Mouse (Mus musculus) urinary bladder, postnatal 36 days (tissue): ENCODE measurements around the gene Olfr1254.

Source experiments
- DNase-seq, 2 experiments: peaks; one replicate each; pipeline ENCODE4 v3.0.0; 2022; ENCODE audit warnings: low spot score in 2 of 2, mixed read lengths in 1 of 2

The Olfr1254 gene

DNA sequence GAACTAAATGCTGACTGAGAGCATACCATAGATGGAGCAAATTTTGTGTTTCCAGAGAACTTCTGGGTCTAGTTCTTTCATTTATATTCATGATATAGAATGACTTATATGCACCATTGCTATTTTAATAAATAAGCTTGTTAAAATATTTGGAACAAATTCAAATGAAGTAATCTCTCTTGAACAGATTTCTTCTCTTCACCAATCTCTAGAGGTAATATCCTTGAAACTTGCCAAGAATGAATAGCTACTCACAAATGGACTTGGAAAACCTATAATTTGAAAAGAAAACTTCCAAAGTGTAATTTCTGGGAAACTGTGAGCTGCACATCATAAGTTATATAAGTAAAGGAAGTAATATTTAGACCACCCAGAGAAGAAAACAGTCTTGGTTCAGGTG, at the start of gene Olfr1254:
Gene Olfr1254, minus strand, starts transcription at position 101 of the 400 bp plus-strand sequence.
- DNase-seq = no peak

DNA sequence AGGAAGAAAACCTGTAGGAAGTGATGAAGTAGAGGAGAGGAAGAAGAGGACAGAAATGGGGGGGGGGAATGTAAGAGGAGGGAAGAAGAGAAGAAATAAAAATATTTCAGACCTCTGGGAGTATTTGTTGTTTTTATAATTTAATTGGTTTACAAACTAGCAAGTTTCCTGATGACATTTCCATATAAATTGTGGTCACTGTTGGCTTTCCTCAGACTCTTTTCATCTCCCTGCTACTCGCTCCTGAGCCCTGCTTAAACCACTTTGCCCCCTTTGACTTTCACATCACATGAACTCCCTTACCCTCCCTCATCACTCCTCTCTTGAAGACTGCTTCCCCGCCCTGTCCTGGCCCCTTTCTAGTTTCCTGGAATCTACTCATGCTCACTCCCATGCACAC, 48.0 kb upstream of the Olfr1254 start, which contains the start of gene Olfr1256:
Gene Olfr1256, minus strand, starts transcription at position 101 of the 400 bp plus-strand sequence.
- DNase-seq = no peak

DNA sequence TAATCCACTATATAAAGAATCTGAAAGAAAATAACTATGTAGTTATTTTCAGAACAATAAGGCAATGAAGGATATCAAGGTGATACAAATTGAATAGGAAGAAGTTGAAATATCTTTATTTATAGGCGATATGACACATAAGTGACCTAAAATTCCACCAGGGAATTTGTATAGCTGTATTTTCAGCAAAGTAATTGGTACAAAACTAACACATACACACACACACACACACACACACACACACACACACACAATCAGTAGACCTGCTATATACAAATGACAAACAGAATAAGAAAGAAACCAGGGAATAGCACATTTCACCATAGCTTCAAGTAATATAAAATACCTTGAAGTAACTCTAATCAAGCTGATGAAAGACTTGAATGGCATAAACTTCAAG, 26.8 kb upstream of the Olfr1254 start:
- no peak for DNase-seq

DNA sequence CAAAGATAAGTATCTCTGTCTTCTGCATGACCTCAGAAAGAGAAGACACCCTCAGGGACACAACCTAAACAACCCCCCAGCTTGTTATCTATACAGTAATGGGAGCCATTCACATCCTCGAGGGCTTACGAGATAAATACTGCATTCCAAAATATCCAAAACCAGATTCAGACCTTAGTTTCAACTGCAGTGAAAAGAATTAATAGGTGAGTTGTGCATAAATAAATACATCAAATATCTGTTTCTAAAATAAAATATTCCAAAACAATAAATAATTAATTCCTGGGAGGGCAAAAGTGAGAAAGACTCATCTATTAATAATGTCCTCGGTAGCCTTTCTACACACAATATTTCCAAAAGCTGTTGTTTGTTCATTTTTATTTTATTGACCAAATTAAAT, 18.3 kb upstream of the Olfr1254 start, which contains the start of gene Olfr1255:
Gene Olfr1255, plus strand, starts transcription at position 301 of the 400 bp plus-strand sequence.
- no peak for DNase-seq

DNA sequence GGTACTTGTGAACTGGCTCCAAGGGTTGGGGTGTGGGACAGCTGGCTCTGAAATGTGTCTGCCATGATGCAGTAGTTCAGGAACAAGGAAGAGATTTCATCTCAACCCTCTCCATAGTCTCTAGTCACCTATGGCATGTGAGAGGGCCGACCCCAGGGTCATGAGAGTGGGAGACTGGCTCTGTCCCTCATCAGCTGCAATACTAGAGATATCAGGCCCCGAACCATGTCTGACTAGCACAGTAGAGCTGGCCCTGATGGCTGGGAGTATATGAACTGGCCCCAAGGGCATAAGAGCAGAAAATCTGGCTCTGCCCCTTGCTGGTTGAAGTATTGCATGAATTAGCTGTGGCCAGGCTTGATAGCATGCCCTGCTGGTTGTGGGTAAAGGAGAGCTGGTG, 17.3 kb upstream of the Olfr1254 start:
- DNase-seq = no peak

DNA sequence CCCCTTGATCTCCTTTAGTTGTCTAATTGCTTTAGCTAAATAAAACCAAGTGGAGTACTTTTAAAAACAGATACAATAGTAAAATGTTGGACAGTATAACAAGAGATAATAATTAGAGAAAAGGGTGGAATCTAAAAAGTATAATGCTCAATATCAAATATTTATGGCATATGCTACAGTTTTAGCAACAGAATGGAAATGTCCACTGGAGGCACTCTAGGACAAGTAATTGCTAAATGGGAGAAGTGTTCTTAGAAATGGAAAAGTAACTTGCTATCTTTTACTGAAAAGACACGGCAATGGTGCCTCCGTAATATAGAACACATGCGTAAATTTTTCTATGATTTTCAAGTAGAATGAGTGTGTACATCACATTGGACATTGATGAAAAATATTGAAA, 6.2 kb upstream of the Olfr1254 start:
- DNase-seq = no peak

DNA sequence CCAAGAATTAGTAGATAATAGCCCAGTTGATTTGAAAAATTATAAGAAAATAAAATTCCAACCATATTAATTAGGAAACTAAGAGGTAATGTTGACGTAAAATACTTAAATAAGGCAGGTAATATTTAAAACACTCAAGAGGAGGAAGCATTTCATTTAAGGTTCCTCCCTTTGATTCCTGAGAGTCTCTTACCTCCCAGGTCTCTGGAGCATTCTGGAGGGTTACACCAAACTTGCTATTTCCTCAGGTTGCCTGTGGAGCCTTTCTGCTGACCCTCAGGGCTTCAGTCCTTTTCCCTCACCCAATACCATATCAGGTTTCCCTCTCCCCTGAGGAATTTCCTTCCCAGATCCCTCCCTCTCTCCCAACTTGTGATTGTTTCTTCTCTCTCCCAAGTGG, 36.4 kb downstream of the Olfr1254 start, which contains the start of gene Olfr1253:
Gene Olfr1253, minus strand, starts transcription at position 101 of the 400 bp plus-strand sequence.
- DNase-seq = no peak
